Mouse (Mus musculus): ENCODE measurements around the gene Naaladl2.

DNA sequence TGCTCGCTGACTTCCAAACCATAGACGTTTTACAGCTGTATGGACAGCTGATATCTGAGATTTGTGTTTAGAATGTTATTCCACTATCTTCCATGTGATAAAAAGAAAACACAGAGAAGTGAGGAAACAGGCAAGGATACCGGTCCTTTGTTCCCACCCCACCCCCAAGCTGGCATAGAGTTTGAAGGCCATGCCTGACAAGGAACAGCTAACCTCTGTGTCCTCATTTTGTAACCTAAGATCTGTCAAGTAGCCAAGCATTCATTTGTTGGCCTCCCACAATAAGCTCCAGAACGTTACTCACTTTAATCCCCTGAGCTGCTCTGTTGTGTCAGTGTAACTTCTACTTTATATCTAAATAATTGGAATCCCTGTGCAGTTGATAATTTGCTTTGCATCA lies 161.9 kb downstream of the Naaladl2 start:
- TF ChIP-seq CHD2 (IDR thresholded peaks at IDR 0.05; ENCODE audit: low read depth, low read length) (no peak), MAFK (IDR thresholded peaks at IDR 0.05; ENCODE audit: insufficient read depth, low read depth, low read length) (no peak), ZNF384 (IDR thresholded peaks at IDR 0.05; ENCODE audit: low read depth, low read length) (no peak), ZC3H11A (IDR thresholded peaks at IDR 0.05; ENCODE audit: borderline replicate concordance, low read depth, low read length) (no peak)
